Mouse (Mus musculus) midbrain, embryonic 12.5 days (tissue): ENCODE data around the gene Ube2d3. TPM values are rescaled to one million over a fixed set of nuclear protein-coding genes. Genes with fewer than 3 reads are reported as not detected.

ENCODE experiments used
- ATAC-seq: fragments of 200-750 bp; cut with Nextera tagmentation; 2 replicates; pipeline ENCODE4 v1.8.0; 2017; ENCODE audit warnings: low read depth, moderate TSS enrichment, moderate library complexity; ENCODE audit not compliant: low FRiP score
- H3K27ac ChIP-seq: fragments of 300-500 bp; sonication (generic); replicated peaks from 2 replicates; pipeline ENCODE4 v1.5.1; 2016; ENCODE audit warnings: mild to moderate bottlenecking
- H3K27me3 ChIP-seq: fragments of 300-500 bp; sonication (generic); 2 replicates; pipeline ENCODE4 v1.6.1; 2016; ENCODE audit warnings: mild to moderate bottlenecking
- H3K36me3 ChIP-seq: fragments of 300-500 bp; sonication (generic); 2 replicates; pipeline ENCODE4 v1.6.1; 2016
- H3K4me1 ChIP-seq: fragments of 300-500 bp; sonication (generic); 2 replicates; pipeline ENCODE4 v1.6.1; 2016
- H3K4me2 ChIP-seq: fragments of 300-500 bp; sonication (generic); replicated peaks from 2 replicates; pipeline ENCODE4 v1.6.1; 2016; ENCODE audit warnings: mild to moderate bottlenecking, moderate library complexity
- H3K4me3 ChIP-seq: fragments of 300-500 bp; sonication (generic); 2 replicates; pipeline ENCODE4 v1.5.1; 2016; ENCODE audit warnings: mild to moderate bottlenecking
- H3K9ac ChIP-seq: fragments of 300-500 bp; sonication (generic); replicated peaks from 2 replicates; pipeline ENCODE4 v1.6.1; 2016; ENCODE audit warnings: mild to moderate bottlenecking, moderate library complexity
- H3K9me3 ChIP-seq: fragments of 300-500 bp; sonication (generic); 2 replicates; pipeline ENCODE4 v1.6.1; 2016; ENCODE audit warnings: mild to moderate bottlenecking
- WGBS: fragments of 180-500 bp; shearing (Covaris S2); methylation state at CpG from one replicate; pipeline ENCODE4 v1.1.7; 2016; 5-methylcytosine and 5-hydroxymethylcytosine counted together
- polyA plus RNA-seq: library from polyadenylated mRNA; unstranded; fragments of >200 nt; fragmentation: Nextera tagmentation; extraction: Ambion mirVana; gene quantifications from 2 replicates; pipeline ENCODE4 v1.2.1, GENCODE M21; 2016

Ube2d3 gene
- polyA plus RNA-seq: 497 and 504 TPM in 2 replicates

DNA sequence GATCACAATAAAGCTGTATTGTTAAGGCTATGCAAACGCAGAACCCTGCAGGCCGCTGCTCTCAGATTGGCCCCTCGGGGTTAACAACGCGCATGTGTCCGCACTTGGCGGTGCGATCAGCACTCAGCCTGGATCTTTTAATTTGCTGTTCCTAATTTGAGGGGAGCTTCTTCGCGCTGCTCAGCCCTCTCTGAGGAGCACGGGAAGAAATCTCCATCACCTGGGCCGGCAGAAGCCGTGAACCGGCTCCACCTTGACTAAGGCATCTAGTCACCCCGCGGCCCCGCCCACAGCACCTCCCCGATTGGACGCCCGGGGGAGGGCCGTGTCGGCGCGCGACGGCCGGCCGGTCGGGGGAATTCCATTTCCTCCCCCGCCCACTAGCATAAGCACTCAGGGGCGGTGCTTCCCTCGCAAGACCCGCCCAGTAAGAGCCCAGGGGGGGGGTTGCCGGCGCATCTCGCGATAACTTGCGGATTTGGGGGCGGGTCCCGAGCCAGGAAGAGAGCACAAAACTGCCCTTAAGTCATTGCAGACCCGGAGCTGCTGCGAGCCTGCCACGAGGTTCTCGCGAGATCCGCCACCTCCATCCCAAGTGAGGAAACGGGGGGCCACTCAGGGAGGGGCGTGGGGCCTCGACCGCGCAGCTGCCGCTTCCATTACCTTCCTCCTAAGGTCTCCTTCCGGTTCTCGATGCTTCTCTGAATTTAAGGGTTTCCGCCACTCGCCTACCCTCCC lies at the start of gene Ube2d3:
Ube2d3 (plus strand) TSS at position 392 of the 738 bp plus-strand sequence.
- H3K27ac ChIP-seq: peak within 1 kb of the TSS; percentile 100
- no peaks in the 10 kb centered on the region for H3K9me3 ChIP-seq
- peak within 1 kb of the TSS; percentile 93 for H3K9ac ChIP-seq
- peak within 1 kb of the TSS; percentile 98 for H3K4me2 ChIP-seq
- peak within 1 kb of the TSS; percentile 97 for H3K4me3 ChIP-seq
- peaks cover 22% of the 10 kb centered on the region for H3K4me1 ChIP-seq
- H3K36me3 ChIP-seq: no peaks in the 10 kb centered on the region
- peak; percentile 92 for ATAC-seq
- no peaks in the 10 kb centered on the region for H3K27me3 ChIP-seq
- WGBS: under 1% methylated on average over 56 of the region's 56 CpGs

GRCm38 (mm10) chr3:135393186-135393585 lies 44.8 kb upstream of the Ube2d3 start:
- Histone ChIP-seq H3K27me3 (no peaks in the 10 kb centered on the region), H3K9ac (no peak overlapping the region), H3K4me1 (no peaks in the 10 kb centered on the region), H3K27ac (no peak overlapping the region), H3K4me2 (no peak overlapping the region), H3K36me3 (no peaks in the 10 kb centered on the region), H3K9me3 (no peaks in the 10 kb centered on the region), H3K4me3 (no peak overlapping the region)
- 80% methylated on average over 6 of the region's 6 CpGs for WGBS
- no peak for ATAC-seq

DNA sequence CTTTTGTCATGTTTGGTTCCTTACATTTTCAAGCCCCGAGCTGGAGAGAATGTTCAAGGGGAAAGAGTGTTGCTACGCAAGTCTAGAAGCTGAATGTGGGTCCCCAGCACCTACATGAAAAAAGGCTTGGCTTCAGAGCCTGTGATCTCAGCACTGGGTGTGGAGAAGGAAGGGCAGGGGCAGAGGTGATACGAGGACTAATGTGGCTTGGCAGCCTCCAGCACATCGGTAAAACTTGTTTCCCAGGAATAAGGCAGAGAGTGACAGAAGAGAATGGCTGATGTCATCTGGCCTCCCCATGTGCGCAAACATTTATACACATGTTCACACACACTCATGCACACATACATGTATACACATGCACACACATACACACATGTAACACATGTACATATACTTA lies 42.9 kb upstream of the Ube2d3 start:
- no peak for ATAC-seq

GRCm38 (mm10) chr3:135396081-135396480 lies 41.9 kb upstream of the Ube2d3 start:
- WGBS: 81% methylated on average over 6 of the region's 6 CpGs
- Histone ChIP-seq H3K27me3 (no peaks in the 10 kb centered on the region), H3K9me3 (no peaks in the 10 kb centered on the region), H3K4me1 (peaks cover 8% of the 10 kb centered on the region), H3K4me3 (no peak overlapping the region), H3K9ac (no peak overlapping the region), H3K36me3 (no peaks in the 10 kb centered on the region), H3K27ac (no peak overlapping the region), H3K4me2 (no peak overlapping the region)
- ATAC-seq: no peak

More for the DNA sequence above, 42.9 kb upstream of the Ube2d3 start:
- H3K9me3 ChIP-seq: no peaks in the 10 kb centered on the region
- WGBS: 84% methylated on average over 5 of the region's 5 CpGs
- H3K27me3 ChIP-seq: no peaks in the 10 kb centered on the region
- H3K9ac ChIP-seq: no peak overlapping the region
- no peak overlapping the region for H3K4me2 ChIP-seq
- H3K36me3 ChIP-seq: no peaks in the 10 kb centered on the region
- no peak overlapping the region for H3K4me3 ChIP-seq
- peaks cover 5% of the 10 kb centered on the region for H3K4me1 ChIP-seq
- no peak overlapping the region for H3K27ac ChIP-seq

DNA sequence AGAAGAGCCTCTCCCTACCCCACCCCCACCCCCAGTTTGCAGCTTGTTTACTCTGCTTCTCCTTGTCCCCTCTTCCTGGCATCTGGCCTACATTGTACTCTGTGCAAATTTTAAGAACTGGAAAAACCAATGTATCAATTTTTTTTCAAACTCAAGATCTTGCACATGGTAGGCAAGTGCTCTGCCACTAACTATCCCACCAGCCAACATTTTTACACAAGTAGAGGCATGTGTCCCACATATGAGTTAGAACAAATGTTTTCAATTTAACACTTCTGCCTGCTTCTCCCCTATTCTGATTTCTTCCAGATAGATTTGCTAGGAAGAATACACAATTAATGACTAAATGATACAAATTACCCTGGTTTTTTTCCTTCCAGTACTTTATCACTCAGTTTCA lies 40.8 kb upstream of the Ube2d3 start:
- peaks cover 8% of the 10 kb centered on the region for H3K4me1 ChIP-seq
- H3K9me3 ChIP-seq: no peaks in the 10 kb centered on the region
- H3K4me2 ChIP-seq: no peak overlapping the region
- no peak overlapping the region for H3K9ac ChIP-seq
- no peak overlapping the region for H3K4me3 ChIP-seq
- H3K27ac ChIP-seq: no peak overlapping the region
- H3K36me3 ChIP-seq: no peaks in the 10 kb centered on the region
- no peaks in the 10 kb centered on the region for H3K27me3 ChIP-seq
- no peak for ATAC-seq

DNA sequence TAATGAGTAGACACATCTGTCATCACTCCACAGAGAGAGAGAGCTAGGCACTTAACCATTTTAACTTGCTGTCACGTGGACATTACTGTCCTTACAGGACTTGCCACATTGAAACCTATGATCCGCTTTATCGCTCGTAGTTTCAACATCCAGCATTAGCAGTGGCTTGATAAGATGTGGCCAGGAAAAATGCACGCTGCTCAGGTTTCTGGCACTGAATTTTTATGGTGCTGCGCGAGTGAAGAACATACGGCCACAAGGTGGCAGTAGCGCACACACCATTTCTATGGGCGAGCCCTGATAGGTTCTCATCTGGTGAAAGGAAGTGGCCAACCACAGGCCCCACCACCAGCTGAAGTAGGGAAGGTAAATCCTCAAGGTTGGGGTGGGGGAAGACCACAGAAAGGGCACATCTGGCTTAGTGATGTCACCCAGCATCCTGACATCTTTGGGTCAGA lies 35.7 kb upstream of the Ube2d3 start:
- 18% methylated on average over 10 of the region's 10 CpGs for WGBS

DNA sequence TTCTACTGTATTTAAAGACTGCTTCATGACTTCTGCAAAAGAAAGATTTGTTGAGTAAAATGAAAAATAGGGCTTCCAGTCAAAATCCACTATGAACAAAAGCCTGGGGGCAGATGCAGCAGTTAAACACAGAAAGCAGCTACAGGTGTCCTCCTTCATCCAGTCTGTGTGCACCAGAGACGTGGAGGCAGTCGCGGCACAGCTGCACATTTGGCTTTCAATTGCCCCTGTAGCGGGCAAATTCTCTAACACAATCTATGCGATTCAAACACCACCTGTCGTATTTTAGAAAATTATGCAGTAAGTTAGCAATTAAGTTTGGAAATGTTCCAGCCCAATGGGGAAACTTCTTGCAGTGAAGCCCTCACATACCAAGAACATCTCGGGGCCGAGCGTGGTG lies 34.7 kb upstream of the Ube2d3 start:
- H3K4me1 ChIP-seq: peaks cover 8% of the 10 kb centered on the region
- H3K9me3 ChIP-seq: no peaks in the 10 kb centered on the region
- peaks cover 20% of the 10 kb centered on the region for H3K36me3 ChIP-seq
- H3K4me3 ChIP-seq: no peak overlapping the region
- H3K27ac ChIP-seq: no peak overlapping the region
- ATAC-seq: no peak
- 92% methylated on average over 9 of the region's 9 CpGs for WGBS
- no peaks in the 10 kb centered on the region for H3K27me3 ChIP-seq
- no peak overlapping the region for H3K4me2 ChIP-seq
- H3K9ac ChIP-seq: no peak overlapping the region

More for the DNA sequence above, 35.7 kb upstream of the Ube2d3 start:
- Histone ChIP-seq H3K9me3 (no peaks in the 10 kb centered on the region), H3K27ac (no peak overlapping the region), H3K36me3 (peaks cover 17% of the 10 kb centered on the region), H3K9ac (no peak overlapping the region), H3K4me2 (no peak overlapping the region), H3K4me1 (peaks cover 8% of the 10 kb centered on the region), H3K27me3 (no peaks in the 10 kb centered on the region), H3K4me3 (no peak overlapping the region)
- peak; percentile 83 for ATAC-seq

DNA sequence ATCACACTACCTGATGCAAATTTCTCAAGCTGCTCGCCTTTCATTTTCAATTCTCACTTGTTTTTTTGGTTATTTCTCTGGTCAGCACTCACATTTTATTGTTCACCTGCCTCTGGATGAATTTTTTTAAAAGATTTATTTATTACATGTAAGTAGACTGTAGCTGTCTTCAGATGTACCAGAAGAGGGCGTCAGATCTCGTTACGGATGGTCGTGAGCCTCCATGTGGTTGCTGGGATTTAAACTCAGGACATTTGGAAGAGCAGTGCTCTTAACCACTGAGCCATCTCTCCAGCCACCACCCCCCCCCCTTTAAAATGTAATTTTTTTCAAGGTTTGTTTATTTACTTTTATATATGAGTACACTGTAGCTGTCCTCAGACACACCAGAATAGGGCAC lies 34.1 kb upstream of the Ube2d3 start:
- no peak for ATAC-seq
- Histone ChIP-seq H3K4me3 (no peak overlapping the region), H3K4me1 (peaks cover 8% of the 10 kb centered on the region), H3K27ac (no peak overlapping the region), H3K9ac (no peak overlapping the region), H3K36me3 (peaks cover 20% of the 10 kb centered on the region), H3K27me3 (no peaks in the 10 kb centered on the region), H3K9me3 (no peaks in the 10 kb centered on the region), H3K4me2 (no peak overlapping the region)
- WGBS: 79% methylated on average over 5 of the region's 5 CpGs

GRCm38 (mm10) chr3:135404599-135404998 lies 33.4 kb upstream of the Ube2d3 start:
- H3K4me3 ChIP-seq: no peak overlapping the region
- ATAC-seq: no peak
- no peak overlapping the region for H3K27ac ChIP-seq
- H3K4me1 ChIP-seq: peaks cover 8% of the 10 kb centered on the region
- no peaks in the 10 kb centered on the region for H3K27me3 ChIP-seq
- H3K9ac ChIP-seq: no peak overlapping the region
- H3K9me3 ChIP-seq: no peaks in the 10 kb centered on the region
- peaks cover 25% of the 10 kb centered on the region for H3K36me3 ChIP-seq
- 81% methylated on average over 4 of the region's 4 CpGs for WGBS
- no peak overlapping the region for H3K4me2 ChIP-seq

DNA sequence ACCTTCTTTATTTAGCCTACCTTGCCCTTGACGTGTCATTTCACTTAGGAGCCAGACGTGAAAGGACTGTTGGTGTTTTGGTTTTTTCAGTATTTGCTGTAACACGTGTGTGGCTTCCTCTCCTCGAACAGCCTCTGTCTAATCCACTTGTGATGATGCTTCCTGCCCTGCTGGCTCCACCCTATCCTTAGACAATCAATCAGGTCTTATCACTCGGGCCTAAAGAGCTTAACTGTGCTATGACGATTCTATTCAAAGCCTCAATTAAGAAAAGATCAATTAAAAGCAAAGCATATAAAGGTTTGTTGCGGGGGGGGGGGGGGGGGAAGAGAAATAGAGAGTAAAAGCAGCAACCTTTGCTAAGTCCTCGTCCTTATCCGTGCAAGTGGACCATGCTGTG lies 30.6 kb upstream of the Ube2d3 start:
- no peak for ATAC-seq
- H3K9ac ChIP-seq: no peak overlapping the region
- no peaks in the 10 kb centered on the region for H3K27me3 ChIP-seq
- peaks cover 35% of the 10 kb centered on the region for H3K36me3 ChIP-seq
- 88% methylated on average over 9 of the region's 9 CpGs for WGBS
- no peaks in the 10 kb centered on the region for H3K9me3 ChIP-seq
- no peak overlapping the region for H3K4me2 ChIP-seq
- no peak overlapping the region for H3K4me3 ChIP-seq
- peaks cover 6% of the 10 kb centered on the region for H3K4me1 ChIP-seq
- no peak overlapping the region for H3K27ac ChIP-seq

GRCm38 (mm10) chr3:135409219-135409618 lies 28.7 kb upstream of the Ube2d3 start:
- H3K27ac ChIP-seq: no peak overlapping the region
- H3K4me3 ChIP-seq: no peak overlapping the region
- H3K9me3 ChIP-seq: no peaks in the 10 kb centered on the region
- H3K4me1 ChIP-seq: peaks cover 9% of the 10 kb centered on the region
- no peak overlapping the region for H3K9ac ChIP-seq
- no peak overlapping the region for H3K4me2 ChIP-seq
- 90% methylated on average over 5 of the region's 5 CpGs for WGBS
- H3K27me3 ChIP-seq: no peaks in the 10 kb centered on the region
- H3K36me3 ChIP-seq: peaks cover 39% of the 10 kb centered on the region
- no peak for ATAC-seq

DNA sequence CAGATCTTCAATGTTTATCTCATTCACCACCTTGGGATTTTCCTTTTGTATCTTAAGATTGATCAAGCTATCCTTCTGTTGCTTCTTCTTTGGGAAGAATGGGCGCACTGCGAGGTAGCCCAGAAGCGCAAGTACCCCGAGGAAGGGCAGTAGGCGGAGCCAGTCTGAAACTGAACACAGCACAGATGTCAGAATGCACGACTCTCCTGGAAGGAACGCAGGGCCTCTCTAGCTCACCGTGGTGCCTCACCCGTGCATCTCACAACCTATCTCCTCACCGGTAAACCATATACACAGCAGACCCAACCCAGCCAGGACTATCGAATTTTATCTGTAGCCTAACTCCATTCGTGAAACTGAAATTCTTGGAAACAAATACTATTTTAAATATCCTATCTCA lies 26.9 kb upstream of the Ube2d3 start:
- peaks cover 34% of the 10 kb centered on the region for H3K36me3 ChIP-seq
- no peak overlapping the region for H3K4me2 ChIP-seq
- H3K27ac ChIP-seq: no peak overlapping the region
- H3K27me3 ChIP-seq: no peaks in the 10 kb centered on the region
- H3K4me1 ChIP-seq: peaks cover 9% of the 10 kb centered on the region
- H3K9me3 ChIP-seq: no peaks in the 10 kb centered on the region
- no peak for ATAC-seq
- H3K4me3 ChIP-seq: no peak overlapping the region
- WGBS: 92% methylated on average over 12 of the region's 12 CpGs
- H3K9ac ChIP-seq: no peak overlapping the region

- H3K9me3 ChIP-seq: no peaks in the 10 kb centered on the region
- H3K27ac ChIP-seq: 0 out of 2 replicates have a peak overlapping the region, but pooled peaks have one; percentile 3
- no peak for ATAC-seq
- no peak overlapping the region for H3K4me2 ChIP-seq
- no peak overlapping the region for H3K9ac ChIP-seq
- 33% methylated on average over 9 of the region's 9 CpGs for WGBS
- no peaks in the 10 kb centered on the region for H3K27me3 ChIP-seq
- no peak overlapping the region for H3K4me3 ChIP-seq
- peaks cover 9% of the 10 kb centered on the region for H3K4me1 ChIP-seq
- H3K36me3 ChIP-seq: peaks cover 27% of the 10 kb centered on the region
These were observed 26.1 kb upstream of the Ube2d3 start for GRCm38 (mm10) chr3:135411824-135412223.
